Mouse (Mus musculus): ENCODE measurements around the gene Setd1b. TPM values are rescaled to one million over a fixed set of nuclear protein-coding genes. Genes with fewer than 3 reads are reported as not detected.

Setd1b gene
- polyA plus RNA-seq, 1 experiment from 2014 or later, result 11.1 TPM

GRCm38 (mm10) chr5:123144746-123145590 is 3.0 kb downstream of the Setd1b start:
- Histone ChIP-seq H3K27ac (no peak overlapping the region), H3K4me2 (peak overlapping the region; percentile 99), H3K4me3 (replicated peaks) (peak overlapping the region; percentile 91), H3K9ac (peak overlapping the region; percentile 27), H3K4me1 (peaks cover 57% of the 10 kb centered on the region), H3K27me3 (no peaks in the 10 kb centered on the region), H3K9me3 (replicated peaks) (no peaks in the 10 kb centered on the region), H3K36me3 (peaks cover 46% of the 10 kb centered on the region)
- ATAC-seq (replicated peaks; ENCODE audit: low FRiP score), result no peak
- WGBS, result 33% methylated on average over 20 of the region's 20 CpGs

GRCm38 (mm10) chr5:123146357-123146756 is 4.4 kb downstream of the Setd1b start:
- 92% methylated on average over 11 of the region's 11 CpGs for WGBS
- Histone ChIP-seq H3K4me1 (peaks cover 71% of the 10 kb centered on the region), H3K9me3 (replicated peaks) (no peaks in the 10 kb centered on the region), H3K4me3 (replicated peaks) (no peak overlapping the region), H3K27me3 (no peaks in the 10 kb centered on the region), H3K9ac (no peak overlapping the region), H3K27ac (no peak overlapping the region), H3K4me2 (no peak overlapping the region), H3K36me3 (peaks cover 57% of the 10 kb centered on the region)
- ATAC-seq (replicated peaks; ENCODE audit: low FRiP score), result no peak

- Histone ChIP-seq H3K9ac (no peak overlapping the region), H3K9me3 (replicated peaks) (no peaks in the 10 kb centered on the region), H3K36me3 (peaks cover 69% of the 10 kb centered on the region), H3K4me1 (peaks cover 75% of the 10 kb centered on the region), H3K27me3 (no peaks in the 10 kb centered on the region), H3K27ac (no peak overlapping the region), H3K4me2 (no peak overlapping the region), H3K4me3 (replicated peaks) (no peak overlapping the region)
- ATAC-seq (replicated peaks; ENCODE audit: low FRiP score), result no peak
- 88% methylated on average over 17 of the region's 17 CpGs for WGBS
Observed at GRCm38 (mm10) chr5:123147569-123147968, 5.6 kb downstream of the Setd1b start.

- H3K36me3 ChIP-seq, result peaks cover 75% of the 10 kb centered on the region
- H3K4me2 ChIP-seq, result no peak overlapping the region
- no peak overlapping the region for H3K9ac ChIP-seq
- no peaks in the 10 kb centered on the region for H3K9me3 ChIP-seq (replicated peaks)
- H3K4me1 ChIP-seq, result peaks cover 73% of the 10 kb centered on the region
- ATAC-seq (replicated peaks; ENCODE audit: low FRiP score), result no peak
- H3K27ac ChIP-seq, result no peak overlapping the region
- H3K27me3 ChIP-seq, result no peaks in the 10 kb centered on the region
- WGBS, result 81% methylated on average over 25 of the region's 25 CpGs
- no peak overlapping the region for H3K4me3 ChIP-seq (replicated peaks)
Observed at GRCm38 (mm10) chr5:123148073-123148722, 6.2 kb downstream of the Setd1b start.

GRCm38 (mm10) chr5:123149451-123150400 is 7.7 kb downstream of the Setd1b start:
- Histone ChIP-seq H3K27me3 (no peaks in the 10 kb centered on the region), H3K9me3 (replicated peaks) (no peaks in the 10 kb centered on the region), H3K27ac (peak overlapping the region; percentile 66), H3K4me3 (replicated peaks) (peak overlapping the region; percentile 41), H3K9ac (no peak overlapping the region), H3K4me1 (peaks cover 59% of the 10 kb centered on the region), H3K4me2 (peak overlapping the region; percentile 56), H3K36me3 (peaks cover 88% of the 10 kb centered on the region)
- 6% methylated on average over 19 of the region's 19 CpGs for WGBS
- peak; percentile 84 for ATAC-seq (replicated peaks; ENCODE audit: low FRiP score)

- Histone ChIP-seq H3K4me3 (replicated peaks) (peak overlapping the region; percentile 41), H3K27me3 (no peaks in the 10 kb centered on the region), H3K36me3 (peaks cover 90% of the 10 kb centered on the region), H3K4me1 (peaks cover 50% of the 10 kb centered on the region), H3K9me3 (replicated peaks) (no peaks in the 10 kb centered on the region), H3K9ac (peak overlapping the region; percentile 43; the same call in 1 of the 2 replicates), H3K27ac (peak overlapping the region; percentile 64), H3K4me2 (peak overlapping the region; percentile 56)
- no peak for ATAC-seq (replicated peaks; ENCODE audit: low FRiP score)
- 25% methylated on average over 7 of the region's 7 CpGs for WGBS
Observed at GRCm38 (mm10) chr5:123150641-123151040, 8.6 kb downstream of the Setd1b start.

- peak overlapping the region; percentile 41 for H3K4me3 ChIP-seq (replicated peaks)
- no peaks in the 10 kb centered on the region for H3K9me3 ChIP-seq (replicated peaks)
- H3K9ac ChIP-seq, result 0 out of 2 replicates have a peak overlapping the region, but pooled peaks have one; percentile 43
- 0 out of 2 replicates have a peak, but pooled peaks have one; percentile 4 for ATAC-seq (replicated peaks; ENCODE audit: low FRiP score)
- H3K27me3 ChIP-seq, result no peaks in the 10 kb centered on the region
- H3K4me2 ChIP-seq, result peak overlapping the region; percentile 56
- H3K36me3 ChIP-seq, result peaks cover 88% of the 10 kb centered on the region
- H3K4me1 ChIP-seq, result peaks cover 46% of the 10 kb centered on the region
- H3K27ac ChIP-seq, result peak overlapping the region; percentile 64
- 21% methylated on average over 7 of the region's 7 CpGs for WGBS
Observed at GRCm38 (mm10) chr5:123151077-123151476, 9.1 kb downstream of the Setd1b start.

GRCm38 (mm10) chr5:123151707-123152362 is 9.8 kb downstream of the Setd1b start:
- H3K4me1 ChIP-seq, result peaks cover 39% of the 10 kb centered on the region
- H3K9ac ChIP-seq, result no peak overlapping the region
- no peak overlapping the region for H3K4me3 ChIP-seq (replicated peaks)
- ATAC-seq (replicated peaks; ENCODE audit: low FRiP score), result no peak
- H3K27me3 ChIP-seq, result no peaks in the 10 kb centered on the region
- peak overlapping the region; percentile 56; the same call in 1 of the 2 replicates for H3K4me2 ChIP-seq
- WGBS, result 84% methylated on average over 19 of the region's 19 CpGs
- no peaks in the 10 kb centered on the region for H3K9me3 ChIP-seq (replicated peaks)
- H3K36me3 ChIP-seq, result peaks cover 87% of the 10 kb centered on the region
- 0 out of 2 replicates have a peak overlapping the region, but pooled peaks have one; percentile 64 for H3K27ac ChIP-seq

GRCm38 (mm10) chr5:123152901-123153300 is 10.9 kb downstream of the Setd1b start:
- Histone ChIP-seq H3K4me3 (replicated peaks) (no peak overlapping the region), H3K4me2 (no peak overlapping the region), H3K36me3 (peaks cover 87% of the 10 kb centered on the region), H3K4me1 (peaks cover 38% of the 10 kb centered on the region), H3K27ac (no peak overlapping the region), H3K9me3 (replicated peaks) (no peaks in the 10 kb centered on the region), H3K27me3 (no peaks in the 10 kb centered on the region), H3K9ac (no peak overlapping the region)
- WGBS, result 81% methylated on average over 1 of the region's 1 CpGs
- ATAC-seq (replicated peaks; ENCODE audit: low FRiP score), result no peak

- Histone ChIP-seq H3K27ac (no peak overlapping the region), H3K27me3 (no peaks in the 10 kb centered on the region), H3K9ac (no peak overlapping the region), H3K36me3 (peaks cover 93% of the 10 kb centered on the region), H3K4me3 (replicated peaks) (no peak overlapping the region), H3K4me1 (peaks cover 13% of the 10 kb centered on the region), H3K9me3 (replicated peaks) (no peaks in the 10 kb centered on the region), H3K4me2 (no peak overlapping the region)
- 52% methylated on average over 7 of the region's 7 CpGs for WGBS
- ATAC-seq (replicated peaks; ENCODE audit: low FRiP score), result no peak
Observed at GRCm38 (mm10) chr5:123155425-123155824, 13.4 kb downstream of the Setd1b start.

- no peak overlapping the region for H3K27ac ChIP-seq
- H3K9me3 ChIP-seq (replicated peaks), result no peaks in the 10 kb centered on the region
- no peak overlapping the region for H3K4me2 ChIP-seq
- H3K4me1 ChIP-seq, result no peaks in the 10 kb centered on the region; the same call in 1 of the 2 replicates
- H3K9ac ChIP-seq, result no peak overlapping the region
- ATAC-seq (replicated peaks; ENCODE audit: low FRiP score), result no peak
- 86% methylated on average over 12 of the region's 12 CpGs for WGBS
- no peaks in the 10 kb centered on the region for H3K27me3 ChIP-seq
- no peak overlapping the region for H3K4me3 ChIP-seq (replicated peaks)
- peaks cover 94% of the 10 kb centered on the region for H3K36me3 ChIP-seq
Observed at GRCm38 (mm10) chr5:123156763-123157162, 14.8 kb downstream of the Setd1b start.
